Mouse (Mus musculus) right cerebral cortex, adult 18-20 months (tissue): ENCODE measurements around the gene Ogdhl.

Experiments used
- DNase-seq: peaks from one replicate; pipeline ENCODE4 v3.0.0; 2022; ENCODE audit warnings: mixed read lengths

Gene Ogdhl

DNA sequence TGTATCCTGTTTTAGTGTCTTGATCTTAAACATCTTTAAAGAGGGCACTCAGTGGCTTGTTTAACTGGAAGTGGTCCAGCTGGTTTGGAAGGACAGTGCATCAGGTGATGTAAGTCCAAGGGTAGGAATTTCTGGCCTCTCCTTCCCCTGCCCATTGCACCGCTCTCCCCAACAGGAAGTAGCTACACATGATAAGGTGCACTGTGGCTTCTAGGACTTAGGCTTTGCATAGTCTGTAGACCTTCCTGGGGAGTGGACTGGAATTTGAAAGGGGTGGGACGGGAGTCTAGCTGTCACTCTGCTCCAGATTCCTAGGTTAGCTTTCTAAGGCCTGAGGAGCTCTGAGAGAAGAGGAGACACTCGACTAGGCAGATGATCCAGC is 58.3 kb downstream of the Ogdhl start:
- no peak for DNase-seq

DNA sequence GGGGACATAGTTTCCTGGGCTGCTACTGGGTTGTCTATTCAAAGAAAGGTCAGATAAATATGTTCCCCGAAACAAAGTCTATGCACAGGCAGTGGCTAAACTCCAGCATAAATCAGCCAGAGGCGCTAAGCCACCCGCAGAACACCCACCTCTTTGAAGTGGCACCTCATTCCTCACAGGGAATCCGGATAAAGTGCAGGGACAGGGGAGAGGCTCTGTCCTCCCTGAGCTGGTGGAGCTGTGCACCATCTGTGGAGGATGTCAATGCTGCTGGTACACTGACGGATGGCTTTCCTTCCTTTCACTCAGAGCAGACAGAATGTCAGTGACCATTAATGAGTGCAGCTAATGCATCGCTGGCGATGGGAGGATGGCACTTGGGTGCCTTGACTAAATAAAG is 59.2 kb downstream of the Ogdhl start:
- peak; percentile 5 for DNase-seq

DNA sequence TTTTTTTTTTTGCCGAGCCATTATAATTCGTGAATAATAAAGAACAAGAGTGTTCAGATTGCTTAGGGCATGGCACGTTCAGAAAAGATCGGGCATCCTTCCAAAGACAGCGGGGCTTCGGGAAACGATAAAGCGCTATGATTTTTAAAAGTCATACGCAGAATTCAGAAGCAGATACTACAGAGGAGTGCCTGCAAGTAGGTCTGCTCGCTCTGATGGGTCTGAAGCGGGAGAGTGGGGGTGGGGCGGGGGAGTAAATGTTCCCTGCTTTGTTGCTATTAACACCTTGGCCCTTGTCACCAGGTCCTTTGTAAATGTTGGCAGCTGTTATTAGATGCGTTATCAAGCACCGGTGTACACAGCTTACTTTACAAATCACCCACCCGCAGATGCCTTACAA is 59.8 kb downstream of the Ogdhl start:
- DNase-seq: no peak

DNA sequence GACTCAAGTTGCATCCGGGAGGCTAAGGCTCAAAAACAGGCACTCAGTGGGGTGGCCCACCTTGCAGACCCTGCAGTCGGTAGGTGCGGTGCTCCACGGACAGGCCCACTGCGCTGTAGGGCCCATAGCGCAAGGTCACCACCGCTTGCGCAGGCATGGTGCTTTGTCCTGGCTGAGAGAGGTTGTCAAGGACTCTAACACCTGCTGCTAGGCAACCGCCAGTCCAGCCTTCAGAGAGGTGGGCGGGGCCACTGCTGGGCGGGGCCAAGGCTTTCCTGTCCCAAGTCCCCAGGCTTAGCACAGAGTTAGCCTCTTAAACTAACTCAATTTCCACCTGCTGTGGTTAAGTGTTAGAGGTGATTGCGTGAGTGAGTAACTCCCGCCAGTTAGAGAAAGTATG is 66.4 kb downstream of the Ogdhl start, which contains the start of gene 1700024G13Rik:
Gene 1700024G13Rik (minus strand): TSS at position 196 of the 400 bp plus-strand sequence.
- no peak for DNase-seq
